Mouse (Mus musculus) bone marrow macrophage, adult 2 months (primary cell): ENCODE data around the gene Cacna2d3. TPM values are rescaled to one million over a fixed set of nuclear protein-coding genes. Genes with fewer than 3 reads are reported as not detected.

ENCODE experiments used
- H3K27ac ChIP-seq: 2 replicates; pipeline ENCODE4 v1.5.1; 2012; ENCODE audit warnings: low read depth, low read length; ENCODE audit not compliant: insufficient read depth
- H3K4me1 ChIP-seq: 2 replicates; pipeline ENCODE4 v1.6.1; 2012; ENCODE audit warnings: low read length; ENCODE audit not compliant: control insufficient read depth, insufficient read depth
- H3K4me3 ChIP-seq: 2 replicates; pipeline ENCODE4 v1.5.1; 2012; ENCODE audit warnings: mild to moderate bottlenecking, low read length, moderate library complexity; ENCODE audit not compliant: insufficient read depth
- CTCF ChIP-seq: IDR thresholded peaks from 2 replicates; pipeline ENCODE4 v1.5.1; 2012; ENCODE audit warnings: low read depth, mild to moderate bottlenecking, low read length, moderate library complexity
- POLR2A ChIP-seq: IDR thresholded peaks from 2 replicates; pipeline ENCODE4 v1.6.1; 2012; ENCODE audit warnings: mild to moderate bottlenecking, low read depth, low read length, borderline replicate concordance
- polyA plus RNA-seq: library from polyadenylated mRNA; stranded (reverse); fragments of >200 nt; gene quantifications from 2 replicates; pipeline ENCODE4 v1.2.4, GENCODE M21; 2012; ENCODE audit not compliant: missing spikeins, insufficient read depth, insufficient read length

Gene Cacna2d3
- polyA plus RNA-seq, 1 experiment = not detected

- TF ChIP-seq POLR2A (no peak), CTCF (no peak)
Observed at GRCm38 (mm10) chr14:29061491-29061890, 660.2 kb downstream of the Cacna2d3 start.

GRCm38 (mm10) chr14:29060679-29061078 lies 661.0 kb downstream of the Cacna2d3 start:
- Histone ChIP-seq H3K4me1 (no peaks in the 10 kb centered on the region), H3K27ac (no peak overlapping the region), H3K4me3 (no peak overlapping the region)
- TF ChIP-seq POLR2A (no peak), CTCF (no peak)

More at GRCm38 (mm10) chr14:29061491-29061890, 660.2 kb downstream of the Cacna2d3 start:
- H3K4me1 ChIP-seq = no peaks in the 10 kb centered on the region
- H3K27ac ChIP-seq = no peak overlapping the region
- H3K4me3 ChIP-seq = no peak overlapping the region

GRCm38 (mm10) chr14:29051951-29052835 lies 669.5 kb downstream of the Cacna2d3 start:
- no peak overlapping the region for H3K27ac ChIP-seq
- H3K4me1 ChIP-seq = no peaks in the 10 kb centered on the region
- H3K4me3 ChIP-seq = no peak overlapping the region
- no peak for TF ChIP-seq CTCF
- TF ChIP-seq POLR2A = no peak

- H3K27ac ChIP-seq = no peak overlapping the region
- no peak overlapping the region for H3K4me3 ChIP-seq
- H3K4me1 ChIP-seq = no peaks in the 10 kb centered on the region
- TF ChIP-seq CTCF = no peak
- TF ChIP-seq POLR2A = no peak
Observed at GRCm38 (mm10) chr14:29042355-29042754, 679.3 kb downstream of the Cacna2d3 start.

- no peak for TF ChIP-seq POLR2A
- no peak for TF ChIP-seq CTCF
- Histone ChIP-seq H3K27ac (no peak overlapping the region), H3K4me3 (no peak overlapping the region), H3K4me1 (no peaks in the 10 kb centered on the region)
Observed at GRCm38 (mm10) chr14:29041498-29041897, 680.2 kb downstream of the Cacna2d3 start.

GRCm38 (mm10) chr14:29040606-29041364 lies 680.9 kb downstream of the Cacna2d3 start:
- Histone ChIP-seq H3K27ac (no peak overlapping the region), H3K4me3 (no peak overlapping the region), H3K4me1 (no peaks in the 10 kb centered on the region)
- no peak for TF ChIP-seq CTCF
- no peak for TF ChIP-seq POLR2A

GRCm38 (mm10) chr14:29038246-29038645 lies 683.4 kb downstream of the Cacna2d3 start:
- Histone ChIP-seq H3K4me3 (no peak overlapping the region), H3K4me1 (no peaks in the 10 kb centered on the region), H3K27ac (no peak overlapping the region)
- TF ChIP-seq POLR2A = no peak
- TF ChIP-seq CTCF = no peak

GRCm38 (mm10) chr14:29031858-29032395 lies 689.7 kb downstream of the Cacna2d3 start:
- Histone ChIP-seq H3K27ac (no peak overlapping the region), H3K4me3 (no peak overlapping the region), H3K4me1 (no peaks in the 10 kb centered on the region)
- TF ChIP-seq CTCF (no peak), POLR2A (no peak)

GRCm38 (mm10) chr14:29030519-29030918 lies 691.1 kb downstream of the Cacna2d3 start:
- Histone ChIP-seq H3K4me1 (no peaks in the 10 kb centered on the region), H3K4me3 (no peak overlapping the region), H3K27ac (no peak overlapping the region)
- TF ChIP-seq POLR2A = no peak
- no peak for TF ChIP-seq CTCF
